Mouse (Mus musculus) erythroblast, embryonic 14.5 days (primary cell): ENCODE data around the gene Prss12.

ENCODE experiments used
- GATA1 ChIP-seq: IDR thresholded peaks from 2 replicates; pipeline ENCODE4 v1.6.1; 2012; ENCODE audit warnings: low read length, inconsistent platforms, mixed read lengths
- TAL1 ChIP-seq: IDR thresholded peaks from 3 replicates; pipeline ENCODE4 v1.6.1; 2012; ENCODE audit warnings: low read length, inconsistent platforms, mixed read lengths

- TF ChIP-seq GATA1 (no peak), TAL1 (no peak)
Measured at GRCm38 (mm10) chr3:123527806-123528507, 81.2 kb downstream of the Prss12 start.
